Mouse (Mus musculus): ENCODE results near the gene Gm20388.

DNA sequence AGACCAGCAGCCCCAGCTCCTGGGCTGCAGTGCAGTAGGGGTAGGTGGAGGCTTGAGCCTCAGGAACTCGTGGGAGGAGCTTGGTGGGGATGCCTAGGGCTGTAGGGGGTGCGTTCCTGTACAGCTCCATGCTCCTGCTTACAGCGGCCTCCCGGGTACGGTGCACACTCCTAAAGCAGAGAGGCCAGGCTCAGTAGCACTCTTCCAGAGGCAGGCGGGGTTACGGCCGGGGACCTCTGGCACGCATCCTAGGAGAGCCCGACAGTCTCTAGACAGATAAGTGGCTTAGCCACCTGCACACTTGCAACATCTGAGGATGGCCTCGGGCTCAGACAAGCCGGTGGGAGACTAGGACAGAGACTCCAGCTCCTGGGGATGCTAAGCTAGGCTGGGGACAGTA is 3334.9 kb downstream of the Gm20388 start:
- no peak for TF ChIP-seq EP300 (optimal IDR thresholded peaks at IDR 0.05)
- TF ChIP-seq CTCF (IDR thresholded peaks at IDR 0.05; ENCODE audit: low read depth), result no peak
